Mouse (Mus musculus) hindbrain, embryonic 11.5 days (tissue): ENCODE measurements at regions not wholly inside any gene's neighbourhood (a gene's known extent, or its start where the extent isn't known, plus 50 kb on each side); places are given as distances from the start of the nearest gene placed in this dataset.
A peak's percentile ranks its signal among the peaks of the same experiment; 100 is the strongest.
"Not testable (repeated sequence)": the region's sequence is repeated elsewhere in the genome, so short reads cannot be mapped to it uniquely, and the experiment has no call there.

Experiments used
- ATAC-seq: fragments of 200-750 bp; cut with Nextera tagmentation; 2 replicates; pipeline ENCODE4 v1.8.0; 2017; ENCODE audit warnings: mild to moderate bottlenecking, moderate TSS enrichment, moderate library complexity; ENCODE audit not compliant: low FRiP score
- DNase-seq: peaks from one replicate; pipeline ENCODE4 v3.0.0-alpha.2; 2015; ENCODE audit warnings: low spot score
- H3K27ac ChIP-seq: fragments of 300-500 bp; sonication (generic); 2 replicates; pipeline ENCODE4 v1.5.1; 2014; ENCODE audit warnings: mild to moderate bottlenecking, low read depth, low read length
- H3K27me3 ChIP-seq: fragments of 300-500 bp; sonication (generic); 2 replicates; pipeline ENCODE4 v1.6.1; 2014; ENCODE audit warnings: mild to moderate bottlenecking, low read length, moderate library complexity, mixed read lengths; ENCODE audit not compliant: control insufficient read depth, insufficient read depth
- H3K36me3 ChIP-seq: fragments of 300-500 bp; sonication (generic); 2 replicates; pipeline ENCODE4 v1.6.1; 2014; ENCODE audit warnings: mild to moderate bottlenecking, low read length, moderate library complexity, mixed read lengths; ENCODE audit not compliant: control insufficient read depth, insufficient read depth
- H3K4me1 ChIP-seq: fragments of 300-500 bp; sonication (generic); replicated peaks from 2 replicates; pipeline ENCODE4 v1.6.1; 2014; ENCODE audit warnings: low read length, mixed read lengths; ENCODE audit not compliant: control insufficient read depth, insufficient read depth
- H3K4me2 ChIP-seq: fragments of 300-500 bp; sonication (generic); replicated peaks from 2 replicates; pipeline ENCODE4 v1.6.1; 2014; ENCODE audit warnings: mild to moderate bottlenecking, low read depth, low read length
- H3K4me3 ChIP-seq: fragments of 300-500 bp; sonication (generic); 2 replicates; pipeline ENCODE4 v1.5.1; 2014; ENCODE audit warnings: low read depth, low read length
- H3K9ac ChIP-seq: fragments of 300-500 bp; sonication (generic); 2 replicates; pipeline ENCODE4 v1.6.1; 2014; ENCODE audit warnings: low read depth, low read length
- H3K9me3 ChIP-seq: fragments of 300-500 bp; sonication (generic); 2 replicates; pipeline ENCODE4 v1.6.1; 2016; ENCODE audit warnings: low read length; ENCODE audit not compliant: control insufficient read depth
- WGBS: fragments of 180-500 bp; shearing (Covaris S2); extraction: QIAGEN DNeasy Blood & Tissue Kit; methylation state at CpG from one replicate; pipeline ENCODE4 v1.1.7; 2014; 5-methylcytosine and 5-hydroxymethylcytosine counted together

DNA sequence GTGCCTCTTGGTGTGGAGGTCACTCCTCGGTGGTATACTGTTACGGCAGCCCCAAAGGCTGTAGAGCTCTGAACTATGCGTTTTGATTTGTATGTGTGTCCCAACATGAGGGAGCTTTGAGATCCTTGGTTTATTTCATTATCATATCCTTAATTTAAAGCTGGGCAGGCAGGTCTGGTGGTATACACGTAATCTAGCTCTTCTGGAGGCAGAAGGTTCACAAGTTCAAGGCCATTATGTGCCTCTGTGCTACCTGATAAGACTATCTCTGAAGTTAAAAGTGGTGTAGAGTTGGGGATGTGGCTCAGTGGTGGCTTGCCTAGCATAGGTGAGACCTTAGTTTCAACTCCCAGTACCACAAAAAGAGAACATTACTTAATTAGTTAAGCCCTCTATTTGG is 199.1 kb upstream of the Hmga2 start:
- no peak overlapping the region for H3K4me3 ChIP-seq
- H3K4me1 ChIP-seq = no peaks in the 10 kb centered on the region
- no peak overlapping the region for H3K9ac ChIP-seq
- no peak overlapping the region for H3K4me2 ChIP-seq
- H3K9me3 ChIP-seq = no peaks in the 10 kb centered on the region
- WGBS = 80% methylated on average over 4 of the region's 4 CpGs
- DNase-seq (no peak), ATAC-seq (no peak)
- H3K36me3 ChIP-seq = no peaks in the 10 kb centered on the region
- no peaks in the 10 kb centered on the region for H3K27me3 ChIP-seq
- H3K27ac ChIP-seq = no peak overlapping the region

DNA sequence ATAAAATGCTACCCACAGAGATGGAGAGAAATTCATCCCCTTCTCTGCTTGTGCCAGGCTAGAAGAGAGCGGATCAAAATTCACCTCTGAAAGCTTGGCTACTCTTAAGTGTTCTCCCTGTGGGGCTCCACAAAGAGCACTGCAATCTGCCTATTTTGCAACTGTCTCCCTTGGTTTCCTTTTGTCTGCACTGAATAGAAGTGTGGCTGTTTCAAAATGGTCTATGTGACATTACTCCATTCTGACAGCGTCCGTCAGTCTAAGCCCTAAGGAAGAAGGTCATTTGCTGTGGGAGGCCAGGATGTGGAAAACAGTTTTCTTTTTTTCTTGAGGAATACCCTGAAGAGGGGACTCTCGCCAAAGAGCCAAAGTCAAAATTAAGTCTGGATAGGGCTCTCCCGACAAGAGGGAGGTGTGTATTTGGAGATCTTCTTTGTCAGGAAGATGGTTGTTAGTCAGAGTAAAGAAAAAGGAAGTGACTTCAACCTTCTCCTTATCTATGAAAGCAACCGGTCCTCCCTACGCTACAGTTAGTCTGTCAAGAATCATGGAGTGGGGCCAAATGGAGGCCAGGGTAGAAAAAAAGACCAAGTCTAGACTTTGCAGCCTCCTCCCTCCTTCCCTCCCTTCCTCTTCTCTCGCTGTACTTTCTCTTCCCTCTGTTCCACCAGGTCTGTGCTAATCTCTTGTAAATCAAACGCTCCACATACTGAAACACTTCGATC is 198.2 kb upstream of the Hmga2 start:
- Histone ChIP-seq H3K4me1 (no peaks in the 10 kb centered on the region), H3K4me3 (no peak overlapping the region), H3K9me3 (no peaks in the 10 kb centered on the region), H3K9ac (no peak overlapping the region), H3K36me3 (no peaks in the 10 kb centered on the region), H3K4me2 (no peak overlapping the region), H3K27ac (no peak overlapping the region), H3K27me3 (no peaks in the 10 kb centered on the region)
- DNase-seq (no peak), ATAC-seq (no peak)
- 47% methylated on average over 10 of the region's 10 CpGs for WGBS

DNA sequence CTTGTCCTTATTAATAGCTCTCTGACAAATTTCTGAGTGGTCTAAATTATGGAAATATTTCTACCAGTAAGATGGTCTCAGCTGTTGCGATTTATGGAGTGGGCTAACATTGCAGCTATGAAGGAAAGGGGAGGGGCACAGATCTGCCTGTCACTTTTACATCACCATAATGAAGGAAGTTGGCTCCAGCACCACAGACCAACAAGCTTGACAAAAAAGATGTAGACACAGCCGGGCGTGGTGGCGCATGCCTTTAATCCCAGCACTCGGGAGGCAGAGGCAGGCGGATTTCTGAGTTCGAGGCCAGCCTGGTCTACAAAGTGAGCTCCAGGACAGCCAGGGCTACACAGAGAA is 191.4 kb upstream of the Hmga2 start:
- H3K4me3 ChIP-seq, DNase-seq, H3K9ac ChIP-seq, H3K9me3 ChIP-seq, H3K4me1 ChIP-seq, H3K27me3 ChIP-seq, H3K4me2 ChIP-seq, ATAC-seq, H3K27ac ChIP-seq, H3K36me3 ChIP-seq: not testable (repeated sequence)
- WGBS = 95% methylated on average over 5 of the region's 7 CpGs

DNA sequence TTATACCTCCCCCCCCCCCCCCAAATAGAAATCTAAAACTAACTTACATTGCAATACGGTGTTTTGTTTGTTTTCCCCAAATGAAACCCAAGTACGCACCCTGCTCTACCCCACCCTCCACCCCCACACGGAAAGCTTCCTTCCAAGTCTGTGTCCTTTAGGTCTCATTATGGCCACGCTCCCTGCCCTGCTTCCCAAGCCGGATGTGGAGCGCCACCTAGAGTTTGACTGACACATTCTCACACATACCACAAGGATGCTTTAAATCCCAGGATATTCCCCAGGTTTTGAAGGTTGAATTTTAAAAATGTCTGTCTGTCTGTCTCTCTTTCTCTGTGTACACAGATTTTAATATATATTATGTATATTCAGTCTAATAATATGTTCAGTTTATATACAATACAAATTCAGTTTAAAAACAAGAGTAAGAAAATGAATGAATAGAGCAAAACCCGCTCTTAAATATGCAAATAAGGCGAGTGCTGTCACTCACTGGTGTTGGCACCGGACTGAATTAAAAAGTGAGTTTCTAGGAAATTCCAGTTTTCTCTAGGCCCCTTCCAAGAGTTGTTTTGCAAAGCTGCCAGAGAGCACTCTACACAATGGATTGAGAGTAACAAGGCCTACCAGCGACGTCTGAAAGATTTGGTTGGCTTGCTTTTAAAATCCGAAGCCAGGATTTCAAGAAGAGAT is 190.9 kb upstream of the Hmga2 start:
- Histone ChIP-seq H3K9me3 (no peaks in the 10 kb centered on the region), H3K4me1 (no peaks in the 10 kb centered on the region), H3K4me3 (no peak overlapping the region), H3K36me3 (no peaks in the 10 kb centered on the region), H3K4me2 (no peak overlapping the region), H3K9ac (no peak overlapping the region), H3K27ac (no peak overlapping the region), H3K27me3 (no peaks in the 10 kb centered on the region)
- 64% methylated on average over 12 of the region's 12 CpGs for WGBS
- peak; percentile 72 for DNase-seq
- ATAC-seq = no peak

DNA sequence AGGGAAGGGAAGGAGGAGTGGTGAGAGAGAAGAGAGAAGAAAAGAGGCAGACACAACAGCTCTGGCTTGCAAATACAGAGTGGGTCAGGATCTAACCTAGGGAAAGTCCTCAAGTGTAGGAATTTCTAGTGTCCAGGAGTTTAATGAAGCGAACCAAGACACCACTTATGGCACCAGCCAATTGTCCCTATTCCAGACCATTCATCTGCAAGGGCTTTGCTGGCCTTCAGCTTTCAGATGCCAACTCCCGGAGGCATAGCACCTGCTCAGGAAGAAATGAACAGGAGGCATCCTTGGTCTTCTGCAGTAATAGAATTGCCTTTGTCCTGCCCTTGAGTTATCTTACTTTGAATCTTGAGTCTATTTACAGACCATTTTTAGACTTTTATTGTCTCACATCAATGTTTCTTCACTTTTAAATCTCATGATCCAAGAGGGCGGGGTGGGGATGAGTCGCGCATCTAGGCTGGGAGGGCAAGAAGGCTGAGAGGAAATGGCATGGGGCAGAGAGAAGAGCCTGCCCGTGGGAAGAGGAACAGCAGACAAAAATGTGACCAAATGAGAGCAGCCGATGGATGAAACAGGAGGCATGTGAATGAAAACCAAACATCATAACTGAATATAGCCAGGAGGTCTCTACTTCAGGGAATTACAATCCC is 190.1 kb upstream of the Hmga2 start:
- Histone ChIP-seq H3K4me1 (no peaks in the 10 kb centered on the region), H3K27me3 (no peaks in the 10 kb centered on the region), H3K9me3 (no peaks in the 10 kb centered on the region), H3K4me2 (no peak overlapping the region), H3K4me3 (no peak overlapping the region), H3K27ac (no peak overlapping the region), H3K36me3 (no peaks in the 10 kb centered on the region), H3K9ac (no peak overlapping the region)
- DNase-seq (no peak), ATAC-seq (no peak)
- WGBS = 89% methylated on average over 7 of the region's 7 CpGs

DNA sequence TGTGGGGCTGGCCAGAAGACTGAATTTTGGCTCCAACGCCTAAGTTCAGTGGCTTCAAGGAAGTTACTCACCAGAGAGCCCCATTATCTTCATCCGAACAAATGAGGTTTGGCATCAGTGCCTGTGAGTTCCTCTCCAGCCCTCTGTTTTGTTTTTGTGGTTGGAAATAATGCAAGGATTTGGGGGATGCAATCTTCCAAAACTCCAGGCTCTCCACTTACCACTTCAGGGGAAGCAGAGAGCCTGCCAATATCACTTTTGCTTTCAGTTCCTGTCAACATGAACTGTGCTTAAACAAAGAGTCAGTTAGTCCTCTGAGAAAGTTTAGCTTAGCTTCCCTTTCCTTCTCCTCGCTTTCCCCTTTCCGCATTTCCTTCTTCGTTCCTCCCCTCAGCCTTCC is 189.4 kb upstream of the Hmga2 start:
- Histone ChIP-seq H3K9ac (no peak overlapping the region), H3K9me3 (no peaks in the 10 kb centered on the region), H3K27me3 (no peaks in the 10 kb centered on the region), H3K36me3 (no peaks in the 10 kb centered on the region), H3K4me3 (no peak overlapping the region), H3K4me1 (no peaks in the 10 kb centered on the region), H3K27ac (no peak overlapping the region), H3K4me2 (no peak overlapping the region)
- DNase-seq (no peak), ATAC-seq (no peak)
- 81% methylated on average over 5 of the region's 5 CpGs for WGBS

DNA sequence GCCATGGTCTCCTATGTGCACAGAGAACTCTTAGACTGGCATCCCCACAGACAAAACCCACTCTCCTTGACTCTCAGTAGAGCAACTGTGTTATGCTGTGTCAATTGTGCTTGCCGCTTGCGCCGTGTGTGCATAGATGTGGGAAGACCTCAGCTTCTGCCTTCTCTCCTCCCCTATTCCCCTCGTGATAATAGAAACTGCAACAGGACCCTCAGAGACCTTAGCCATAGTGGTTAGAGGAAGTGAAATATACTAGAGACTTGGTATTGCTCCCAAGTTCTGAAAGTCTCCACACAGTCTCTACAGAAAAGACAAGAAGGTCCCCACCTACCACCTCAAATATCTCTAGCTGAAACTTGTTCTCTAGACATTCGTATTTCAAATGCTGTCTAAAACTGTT is 188.2 kb upstream of the Hmga2 start:
- no peaks in the 10 kb centered on the region for H3K4me1 ChIP-seq
- no peak for ATAC-seq
- no peak overlapping the region for H3K4me2 ChIP-seq
- H3K9me3 ChIP-seq = no peaks in the 10 kb centered on the region
- no peak overlapping the region for H3K9ac ChIP-seq
- H3K36me3 ChIP-seq = no peaks in the 10 kb centered on the region
- no peak overlapping the region for H3K27ac ChIP-seq
- H3K4me3 ChIP-seq = no peak overlapping the region
- no peaks in the 10 kb centered on the region for H3K27me3 ChIP-seq
- no peak for DNase-seq
- 90% methylated on average over 5 of the region's 5 CpGs for WGBS

DNA sequence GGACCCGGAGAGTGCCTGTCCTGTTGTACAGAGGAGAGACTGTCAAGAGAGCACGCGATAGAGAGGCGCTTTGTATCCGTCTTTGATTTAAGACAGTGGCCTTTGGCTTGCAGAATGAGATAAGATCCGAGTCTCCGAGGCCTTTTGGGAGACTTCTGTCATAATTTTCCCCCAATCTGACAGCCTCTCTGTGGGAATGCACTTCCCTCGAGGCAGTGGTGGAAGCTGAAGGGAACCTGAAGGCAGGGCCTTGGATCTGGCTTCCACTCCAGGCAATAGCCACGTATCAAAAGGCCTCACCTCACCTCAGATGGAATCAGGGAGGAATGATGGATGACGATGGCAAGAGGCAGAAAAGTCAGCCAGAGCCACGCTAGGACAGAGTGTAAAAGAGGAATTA is 187.1 kb upstream of the Hmga2 start:
- H3K4me2 ChIP-seq = no peak overlapping the region
- no peaks in the 10 kb centered on the region for H3K9me3 ChIP-seq
- H3K4me3 ChIP-seq = no peak overlapping the region
- no peak overlapping the region for H3K27ac ChIP-seq
- DNase-seq (no peak), ATAC-seq (no peak)
- H3K9ac ChIP-seq = no peak overlapping the region
- H3K36me3 ChIP-seq = no peaks in the 10 kb centered on the region
- 73% methylated on average over 11 of the region's 11 CpGs for WGBS
- no peaks in the 10 kb centered on the region for H3K4me1 ChIP-seq
- H3K27me3 ChIP-seq = no peaks in the 10 kb centered on the region

DNA sequence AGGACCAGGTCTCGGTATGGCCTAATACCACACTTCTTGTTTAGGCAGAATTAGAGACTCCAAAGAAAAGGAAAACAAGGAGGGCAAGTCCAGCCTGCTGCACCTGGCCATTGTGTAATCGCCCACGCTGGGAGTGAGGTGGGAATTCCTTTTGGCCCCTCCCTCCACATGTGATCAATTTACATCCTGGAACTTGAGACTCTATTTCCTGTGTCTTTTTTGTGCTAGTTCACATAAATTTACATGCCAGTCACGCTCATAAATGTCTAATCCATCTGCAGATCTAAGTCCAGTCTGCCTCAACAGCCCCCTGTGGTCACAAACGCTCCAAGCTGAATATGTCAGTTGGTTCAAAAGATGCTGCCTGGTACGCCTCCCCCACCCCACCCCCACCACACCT is 184.2 kb upstream of the Hmga2 start:
- no peaks in the 10 kb centered on the region for H3K36me3 ChIP-seq
- H3K4me3 ChIP-seq = no peak overlapping the region
- H3K9me3 ChIP-seq = no peaks in the 10 kb centered on the region
- H3K9ac ChIP-seq = no peak overlapping the region
- ATAC-seq = 0 out of 2 replicates have a peak, but pooled peaks have one; percentile 27
- H3K4me2 ChIP-seq = no peak overlapping the region
- 46% methylated on average over 6 of the region's 6 CpGs for WGBS
- no peaks in the 10 kb centered on the region for H3K27me3 ChIP-seq
- peak; percentile 27 for DNase-seq
- H3K4me1 ChIP-seq = no peaks in the 10 kb centered on the region
- no peak overlapping the region for H3K27ac ChIP-seq
